Mouse (Mus musculus) spleen, adult 2 months (tissue): ENCODE results near the gene Cd68.

Experiments used
- CTCF ChIP-seq: fragments of 200-500 bp; IDR thresholded peaks from 2 replicates; pipeline ENCODE4 v1.5.1; 2011; ENCODE audit warnings: mild to moderate bottlenecking, inconsistent platforms; ENCODE audit not compliant: insufficient read depth, insufficient read length, insufficient replicate concordance; ENCODE audit errors: extremely low read depth
- POLR2A ChIP-seq: fragments of 200-500 bp; IDR thresholded peaks from 2 replicates; pipeline ENCODE4 v1.6.1; 2011; ENCODE audit warnings: low read depth, low read length, inconsistent platforms

- no peak for TF ChIP-seq CTCF
- TF ChIP-seq POLR2A: no peak
These were observed 41.0 kb upstream of the Cd68 start for GRCm38 (mm10) chr11:69706775-69707479.
